Mouse (Mus musculus): ENCODE data around the gene Pcdh7. TPM values are rescaled to one million over a fixed set of nuclear protein-coding genes. Genes with fewer than 3 reads are reported as not detected.

The Pcdh7 gene
- polyA plus RNA-seq, 1 experiment from 2014 or later, result 6.8 TPM

DNA sequence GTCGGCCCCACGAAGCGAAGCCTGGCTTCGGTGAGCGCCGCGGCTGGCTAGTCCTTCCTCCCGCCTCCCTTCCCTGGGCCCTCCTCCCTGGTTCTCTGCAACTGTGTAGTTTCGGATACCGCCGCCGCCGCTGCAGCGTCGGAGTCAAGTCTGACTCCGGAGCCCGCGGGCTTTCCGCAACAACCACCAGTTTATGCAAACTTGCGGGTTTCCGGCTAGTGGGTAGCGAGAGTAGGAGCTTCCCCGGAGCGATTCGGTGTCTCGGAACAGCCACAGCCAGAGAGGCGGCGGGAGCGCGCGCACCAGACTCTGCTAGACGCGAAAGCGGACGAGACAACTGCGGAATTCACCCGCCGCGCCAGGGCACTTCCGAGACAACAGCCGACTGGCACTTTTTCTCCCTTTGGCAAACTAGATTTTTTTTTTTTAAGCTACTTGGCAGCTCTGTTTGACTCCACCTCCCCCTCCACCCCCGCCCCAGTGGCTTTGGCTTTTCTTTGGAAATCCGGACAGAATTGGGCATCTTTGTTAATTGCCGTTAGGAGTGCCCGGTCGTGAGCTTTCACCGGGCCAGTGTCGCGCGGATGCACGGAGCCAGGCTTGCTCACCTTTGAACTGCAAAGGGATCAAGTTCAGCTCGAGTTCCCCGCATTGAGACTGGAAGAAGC lies 395 bp upstream of the Pcdh7 start:
- H3K9ac ChIP-seq (ENCODE audit: low read length), result peak overlapping the region; percentile 72
- no peaks in the 10 kb centered on the region for H3K36me3 ChIP-seq (ENCODE audit: control insufficient read depth, insufficient read depth, low read length)
- H3K27ac ChIP-seq (replicated peaks; ENCODE audit: low read depth, low read length), result peak overlapping the region; percentile 82
- no peaks in the 10 kb centered on the region for H3K9me3 ChIP-seq (ENCODE audit: control insufficient read depth, low read length)
- peaks cover 8% of the 10 kb centered on the region; the same call in 1 of the 2 replicates for H3K27me3 ChIP-seq (ENCODE audit: control insufficient read depth, insufficient read depth, low read length)
- ATAC-seq (ENCODE audit: insufficient number of reproducible peaks, low FRiP score, low TSS enrichment, low read depth) (0 out of 2 replicates have a peak, but pooled peaks have one; percentile 20), DNase-seq (ENCODE audit: low spot score) (peak; percentile 79)
- H3K4me2 ChIP-seq (ENCODE audit: low read depth, severe bottlenecking), result peak overlapping the region; percentile 80
- peak overlapping the region; percentile 60 for H3K4me3 ChIP-seq (ENCODE audit: low read depth, low read length)
- peaks cover 4% of the 10 kb centered on the region; the same call in 1 of the 2 replicates for H3K4me1 ChIP-seq (ENCODE audit: control insufficient read depth, insufficient read depth, low read length)
- WGBS, result under 1% methylated on average over 53 of the region's 53 CpGs

DNA sequence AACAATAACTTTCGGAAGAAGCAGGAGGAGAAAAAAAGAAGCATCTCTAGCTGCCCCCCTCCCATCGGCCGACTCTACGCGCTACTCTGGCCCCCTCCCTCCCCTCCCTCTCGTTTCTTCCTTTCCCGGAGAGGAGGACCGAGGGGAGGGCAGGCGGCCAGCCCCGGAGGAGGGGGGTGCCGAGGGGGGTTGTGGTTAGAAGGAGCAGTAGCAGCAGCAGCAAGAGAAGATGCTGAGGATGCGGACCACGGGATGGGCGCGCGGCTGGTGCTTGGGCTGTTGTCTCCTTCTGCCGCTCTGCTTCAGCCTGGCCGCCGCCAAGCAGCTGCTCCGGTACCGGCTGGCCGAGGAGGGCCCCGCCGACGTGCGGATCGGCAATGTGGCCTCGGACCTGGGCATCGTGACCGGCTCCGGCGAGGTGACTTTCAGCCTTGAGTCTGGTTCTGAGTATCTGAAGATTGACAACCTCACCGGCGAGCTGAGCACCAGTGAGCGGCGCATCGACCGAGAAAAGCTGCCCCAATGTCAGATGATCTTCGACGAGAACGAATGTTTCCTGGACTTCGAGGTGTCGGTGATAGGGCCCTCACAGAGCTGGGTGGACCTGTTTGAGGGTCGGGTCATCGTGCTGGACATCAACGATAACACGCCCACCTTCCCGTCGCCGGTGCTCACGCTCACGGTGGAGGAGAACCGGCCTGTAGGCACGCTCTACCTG lies 1.3 kb downstream of the Pcdh7 start:
- H3K4me1 ChIP-seq (ENCODE audit: control insufficient read depth, insufficient read depth, low read length), result peaks cover 4% of the 10 kb centered on the region; the same call in 1 of the 2 replicates
- H3K36me3 ChIP-seq (ENCODE audit: control insufficient read depth, insufficient read depth, low read length), result no peaks in the 10 kb centered on the region
- no peak for ATAC-seq (ENCODE audit: insufficient number of reproducible peaks, low FRiP score, low TSS enrichment, low read depth)
- peak; percentile 65 for DNase-seq (ENCODE audit: low spot score)
- WGBS, result 0% methylated on average over 50 of the region's 54 CpGs
- peaks cover 8% of the 10 kb centered on the region; the same call in 1 of the 2 replicates for H3K27me3 ChIP-seq (ENCODE audit: control insufficient read depth, insufficient read depth, low read length)
- no peak overlapping the region for H3K27ac ChIP-seq (replicated peaks; ENCODE audit: low read depth, low read length)
- no peaks in the 10 kb centered on the region for H3K9me3 ChIP-seq (ENCODE audit: control insufficient read depth, low read length)
- H3K9ac ChIP-seq (ENCODE audit: low read length), result peak overlapping the region; percentile 64
- peak overlapping the region; percentile 60 for H3K4me3 ChIP-seq (ENCODE audit: low read depth, low read length)
- peak overlapping the region; percentile 80 for H3K4me2 ChIP-seq (ENCODE audit: low read depth, severe bottlenecking)

DNA sequence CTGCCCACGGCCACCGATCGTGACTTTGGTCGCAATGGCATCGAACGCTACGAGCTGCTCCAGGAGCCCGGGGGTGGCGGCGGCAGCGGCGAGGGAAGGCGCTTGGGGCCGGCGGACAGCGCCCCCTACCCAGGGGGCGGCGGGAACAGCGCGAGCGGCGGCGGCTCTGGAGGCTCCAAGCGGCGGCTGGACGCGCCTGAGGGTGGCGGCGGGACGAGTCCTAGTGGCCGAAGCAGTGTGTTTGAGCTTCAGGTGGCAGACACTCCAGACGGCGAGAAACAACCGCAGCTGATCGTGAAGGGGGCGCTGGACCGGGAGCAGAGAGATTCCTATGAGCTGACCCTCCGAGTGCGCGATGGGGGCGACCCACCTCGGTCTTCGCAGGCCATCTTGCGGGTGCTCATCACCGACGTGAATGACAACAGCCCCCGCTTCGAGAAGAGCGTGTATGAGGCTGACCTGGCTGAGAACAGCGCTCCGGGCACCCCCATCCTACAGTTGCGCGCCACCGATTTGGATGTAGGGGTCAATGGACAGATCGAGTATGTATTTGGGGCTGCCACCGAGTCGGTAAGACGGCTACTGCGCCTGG lies 1.9 kb downstream of the Pcdh7 start:
- Histone ChIP-seq H3K27ac (replicated peaks; ENCODE audit: low read depth, low read length) (no peak overlapping the region), H3K36me3 (ENCODE audit: control insufficient read depth, insufficient read depth, low read length) (no peaks in the 10 kb centered on the region), H3K9me3 (ENCODE audit: control insufficient read depth, low read length) (no peaks in the 10 kb centered on the region), H3K4me3 (ENCODE audit: low read depth, low read length) (peak overlapping the region; percentile 60), H3K4me2 (ENCODE audit: low read depth, severe bottlenecking) (peak overlapping the region; percentile 80), H3K27me3 (ENCODE audit: control insufficient read depth, insufficient read depth, low read length) (peaks cover 8% of the 10 kb centered on the region; the same call in 1 of the 2 replicates), H3K9ac (ENCODE audit: low read length) (peak overlapping the region; percentile 64), H3K4me1 (ENCODE audit: control insufficient read depth, insufficient read depth, low read length) (peaks cover 4% of the 10 kb centered on the region; the same call in 1 of the 2 replicates)
- DNase-seq (ENCODE audit: low spot score), result peak; percentile 77
- no peak for ATAC-seq (ENCODE audit: insufficient number of reproducible peaks, low FRiP score, low TSS enrichment, low read depth)
- WGBS, result 1% methylated on average over 55 of the region's 59 CpGs

DNA sequence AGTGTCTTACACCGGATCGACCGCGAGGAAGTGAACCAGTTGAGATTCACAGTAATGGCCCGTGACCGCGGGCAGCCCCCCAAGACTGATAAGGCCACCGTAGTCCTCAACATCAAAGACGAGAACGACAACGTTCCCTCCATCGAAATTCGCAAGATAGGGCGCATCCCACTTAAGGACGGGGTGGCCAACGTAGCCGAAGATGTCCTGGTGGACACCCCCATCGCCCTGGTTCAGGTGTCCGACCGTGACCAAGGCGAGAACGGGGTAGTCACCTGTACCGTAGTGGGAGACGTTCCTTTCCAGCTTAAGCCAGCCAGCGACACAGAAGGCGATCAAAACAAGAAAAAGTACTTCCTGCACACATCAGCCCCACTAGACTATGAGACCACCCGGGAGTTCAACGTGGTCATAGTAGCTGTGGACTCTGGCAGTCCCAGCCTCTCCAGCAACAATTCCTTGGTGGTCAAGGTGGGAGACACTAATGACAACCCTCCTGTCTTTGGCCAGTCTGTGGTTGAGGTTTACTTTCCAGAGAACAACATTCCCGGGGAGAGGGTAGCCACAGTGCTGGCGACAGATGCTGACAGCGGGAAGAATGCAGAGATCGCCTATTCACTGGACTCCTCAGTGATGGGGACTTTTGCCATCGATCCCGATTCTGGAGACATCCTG lies 2.6 kb downstream of the Pcdh7 start:
- ATAC-seq (ENCODE audit: insufficient number of reproducible peaks, low FRiP score, low TSS enrichment, low read depth) (no peak), DNase-seq (ENCODE audit: low spot score) (peak; percentile 42)
- H3K9me3 ChIP-seq (ENCODE audit: control insufficient read depth, low read length), result no peaks in the 10 kb centered on the region
- H3K4me2 ChIP-seq (ENCODE audit: low read depth, severe bottlenecking), result peak overlapping the region; percentile 80
- peak overlapping the region; percentile 60 for H3K4me3 ChIP-seq (ENCODE audit: low read depth, low read length)
- peaks cover 4% of the 10 kb centered on the region; the same call in 1 of the 2 replicates for H3K4me1 ChIP-seq (ENCODE audit: control insufficient read depth, insufficient read depth, low read length)
- H3K36me3 ChIP-seq (ENCODE audit: control insufficient read depth, insufficient read depth, low read length), result no peaks in the 10 kb centered on the region
- WGBS, result 6% methylated on average over 34 of the region's 34 CpGs
- peaks cover 8% of the 10 kb centered on the region; the same call in 1 of the 2 replicates for H3K27me3 ChIP-seq (ENCODE audit: control insufficient read depth, insufficient read depth, low read length)
- H3K27ac ChIP-seq (replicated peaks; ENCODE audit: low read depth, low read length), result no peak overlapping the region
- H3K9ac ChIP-seq (ENCODE audit: low read length), result no peak overlapping the region

DNA sequence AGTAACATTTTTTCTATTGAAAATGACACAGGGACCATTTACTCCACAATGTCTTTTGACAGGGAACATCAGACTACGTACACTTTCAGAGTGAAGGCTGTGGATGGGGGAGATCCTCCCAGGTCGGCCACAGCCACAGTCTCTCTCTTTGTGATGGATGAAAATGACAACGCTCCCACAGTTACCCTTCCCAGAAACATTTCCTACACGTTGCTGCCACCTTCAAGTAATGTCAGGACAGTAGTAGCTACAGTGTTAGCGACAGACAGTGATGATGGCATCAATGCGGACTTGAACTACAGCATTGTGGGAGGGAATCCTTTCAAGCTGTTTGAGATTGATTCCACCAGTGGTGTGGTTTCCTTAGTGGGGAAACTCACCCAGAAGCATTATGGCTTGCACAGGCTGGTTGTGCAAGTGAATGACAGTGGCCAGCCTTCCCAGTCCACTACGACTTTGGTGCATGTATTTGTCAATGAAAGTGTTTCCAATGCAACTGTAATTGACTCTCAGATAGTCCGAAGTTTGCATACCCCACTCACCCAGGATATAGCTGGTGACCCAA lies 3.5 kb downstream of the Pcdh7 start:
- 42% methylated on average over 8 of the region's 8 CpGs for WGBS
- H3K27me3 ChIP-seq (ENCODE audit: control insufficient read depth, insufficient read depth, low read length), result peaks cover 8% of the 10 kb centered on the region; the same call in 1 of the 2 replicates
- no peak overlapping the region for H3K9ac ChIP-seq (ENCODE audit: low read length)
- H3K4me1 ChIP-seq (ENCODE audit: control insufficient read depth, insufficient read depth, low read length), result peaks cover 4% of the 10 kb centered on the region; the same call in 1 of the 2 replicates
- no peaks in the 10 kb centered on the region for H3K36me3 ChIP-seq (ENCODE audit: control insufficient read depth, insufficient read depth, low read length)
- H3K27ac ChIP-seq (replicated peaks; ENCODE audit: low read depth, low read length), result no peak overlapping the region
- ATAC-seq (ENCODE audit: insufficient number of reproducible peaks, low FRiP score, low TSS enrichment, low read depth) (no peak), DNase-seq (ENCODE audit: low spot score) (peak; percentile 23)
- H3K9me3 ChIP-seq (ENCODE audit: control insufficient read depth, low read length), result no peaks in the 10 kb centered on the region
- H3K4me2 ChIP-seq (ENCODE audit: low read depth, severe bottlenecking), result peak overlapping the region; percentile 80
- H3K4me3 ChIP-seq (ENCODE audit: low read depth, low read length), result peak overlapping the region; percentile 60; the same call in 1 of the 2 replicates

DNA sequence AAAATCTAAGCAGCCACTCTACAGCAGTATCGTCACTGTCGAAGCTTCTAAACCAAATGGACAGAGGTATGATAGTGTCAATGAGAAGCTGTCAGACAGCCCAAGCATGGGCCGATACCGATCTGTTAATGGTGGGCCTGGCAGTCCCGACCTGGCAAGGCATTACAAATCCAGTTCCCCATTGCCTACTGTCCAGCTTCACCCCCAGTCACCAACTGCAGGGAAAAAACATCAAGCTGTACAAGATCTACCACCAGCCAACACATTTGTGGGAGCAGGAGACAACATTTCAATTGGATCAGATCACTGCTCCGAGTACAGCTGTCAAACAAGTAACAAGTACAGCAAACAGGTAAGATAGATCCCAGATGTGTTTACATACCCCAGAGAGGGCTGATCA lies 4.2 kb downstream of the Pcdh7 start:
- peaks cover 4% of the 10 kb centered on the region; the same call in 1 of the 2 replicates for H3K4me1 ChIP-seq (ENCODE audit: control insufficient read depth, insufficient read depth, low read length)
- ATAC-seq (ENCODE audit: insufficient number of reproducible peaks, low FRiP score, low TSS enrichment, low read depth) (no peak), DNase-seq (ENCODE audit: low spot score) (peak; percentile 25)
- H3K9me3 ChIP-seq (ENCODE audit: control insufficient read depth, low read length), result no peaks in the 10 kb centered on the region
- H3K9ac ChIP-seq (ENCODE audit: low read length), result no peak overlapping the region
- peak overlapping the region; percentile 60 for H3K4me3 ChIP-seq (ENCODE audit: low read depth, low read length)
- H3K27ac ChIP-seq (replicated peaks; ENCODE audit: low read depth, low read length), result no peak overlapping the region
- H3K27me3 ChIP-seq (ENCODE audit: control insufficient read depth, insufficient read depth, low read length), result peaks cover 8% of the 10 kb centered on the region; the same call in 1 of the 2 replicates
- no peaks in the 10 kb centered on the region for H3K36me3 ChIP-seq (ENCODE audit: control insufficient read depth, insufficient read depth, low read length)
- peak overlapping the region; percentile 80 for H3K4me2 ChIP-seq (ENCODE audit: low read depth, severe bottlenecking)
- 24% methylated on average over 6 of the region's 6 CpGs for WGBS

DNA sequence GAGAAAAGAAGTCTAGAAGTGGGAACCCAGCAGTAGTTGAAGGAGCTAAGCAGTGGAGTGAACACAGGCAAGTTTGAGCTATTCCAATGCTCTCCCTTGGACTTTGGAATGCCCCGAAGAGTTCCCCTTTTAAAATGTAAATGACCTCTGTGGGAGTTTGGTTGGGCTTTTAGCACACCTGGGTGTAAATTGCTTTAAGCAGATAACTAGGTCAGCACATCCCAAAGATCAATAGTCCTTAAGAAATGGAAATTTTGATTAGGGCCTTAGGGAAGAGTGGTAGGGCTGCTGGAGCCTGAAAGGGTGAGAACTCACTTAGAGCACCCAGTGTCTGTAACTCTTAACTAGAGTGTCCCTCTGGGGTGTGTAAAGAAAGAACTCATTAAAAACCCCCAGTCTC lies 15.7 kb downstream of the Pcdh7 start:
- DNase-seq (ENCODE audit: low spot score) (no peak), ATAC-seq (ENCODE audit: insufficient number of reproducible peaks, low FRiP score, low TSS enrichment, low read depth) (no peak)
- no peak overlapping the region for H3K4me2 ChIP-seq (ENCODE audit: low read depth, severe bottlenecking)
- H3K27ac ChIP-seq (replicated peaks; ENCODE audit: low read depth, low read length), result no peak overlapping the region
- no peak overlapping the region for H3K4me3 ChIP-seq (ENCODE audit: low read depth, low read length)
- H3K4me1 ChIP-seq (ENCODE audit: control insufficient read depth, insufficient read depth, low read length), result no peaks in the 10 kb centered on the region
- H3K9ac ChIP-seq (ENCODE audit: low read length), result no peak overlapping the region
- WGBS, result 7% methylated on average over 1 of the region's 1 CpGs
- no peaks in the 10 kb centered on the region for H3K36me3 ChIP-seq (ENCODE audit: control insufficient read depth, insufficient read depth, low read length)
- no peaks in the 10 kb centered on the region for H3K27me3 ChIP-seq (ENCODE audit: control insufficient read depth, insufficient read depth, low read length)
- H3K9me3 ChIP-seq (ENCODE audit: control insufficient read depth, low read length), result no peaks in the 10 kb centered on the region
